Mouse (Mus musculus) urinary bladder, adult 2 months (tissue): ENCODE measurements around the gene Mamld1. TPM values are rescaled to one million over a fixed set of nuclear protein-coding genes. Genes with fewer than 3 reads are reported as not detected.

ENCODE experiments used
- DNase-seq: peaks from one replicate; pipeline ENCODE4 v3.0.0; 2022; ENCODE audit warnings: low spot score
- polyA plus RNA-seq: library from polyadenylated mRNA; depleted of rRNA; stranded (reverse); fragments of >200 nt; gene quantifications from 2 replicates; pipeline ENCODE4 v1.2.3, GENCODE M21; 2012; rRNA removed

Mamld1 gene
- polyA plus RNA-seq, 1 experiment: 3.0 TPM

- no peak for DNase-seq
These were observed 81.4 kb downstream of the Mamld1 start for GRCm38 (mm10) chrX:71131464-71131863.

- DNase-seq: no peak
These were observed 91.3 kb downstream of the Mamld1 start for GRCm38 (mm10) chrX:71141390-71141789.

- no peak for DNase-seq
These were observed 99.5 kb downstream of the Mamld1 start for GRCm38 (mm10) chrX:71149441-71150050.

GRCm38 (mm10) chrX:71150551-71151001, 100.5 kb downstream of the Mamld1 start:
- no peak for DNase-seq

- DNase-seq: no peak
These were observed 131.5 kb downstream of the Mamld1 start for GRCm38 (mm10) chrX:71181526-71181925.

- no peak for DNase-seq
These were observed 133.6 kb downstream of the Mamld1 start for GRCm38 (mm10) chrX:71183671-71184070.

- DNase-seq: no peak
These were observed 136.3 kb downstream of the Mamld1 start for GRCm38 (mm10) chrX:71186396-71186795.

GRCm38 (mm10) chrX:71204776-71205175, 154.7 kb downstream of the Mamld1 start:
- DNase-seq: no peak

Other genes starting within 250 kb of the Mamld1 start
- 7.8 and 8.9 TPM in 2 replicates for gene Mtm1, start 160.5 kb downstream of the Mamld1 start, polyA plus RNA-seq